Mouse (Mus musculus): Measurements from ENCODE around the gene Slc39a11. TPM values are rescaled to one million over a fixed set of nuclear protein-coding genes. Genes with fewer than 3 reads are reported as not detected.

The Slc39a11 gene
- total and polyA plus RNA-seq, 3 experiments, result 5.0 to 9.9 (median 5.3) TPM

GRCm38 (mm10) chr11:113618303-113618671 is 31.6 kb downstream of the Slc39a11 start:
- no peak for ATAC-seq (ENCODE audit: extremely low read depth, insufficient number of reproducible peaks, low FRiP score, poor library complexity, severe bottlenecking)
- Histone ChIP-seq H3K4me3 (ENCODE audit: low read depth, low read length) (no peak overlapping the region), H3K27me3 (ENCODE audit: insufficient read depth, low read length) (peaks cover 4% of the 10 kb centered on the region; the same call in 1 of the 2 replicates), H3K4me1 (ENCODE audit: insufficient read depth, low read depth, low read length) (no peaks in the 10 kb centered on the region), H3K36me3 (replicated peaks) (no peaks in the 10 kb centered on the region), H3K9me3 (replicated peaks) (peaks cover 57% of the 10 kb centered on the region)
- no peak for DNase-seq (ENCODE audit: low spot score)
- TF ChIP-seq GATA2 (IDR thresholded peaks at IDR 0.05; ENCODE audit: borderline replicate concordance, low read depth, low read length) (no peak), CTCF (IDR thresholded peaks at IDR 0.05; ENCODE audit: low read depth, low read length) (no peak), POLR2AphosphoS5 (IDR thresholded peaks at IDR 0.05; ENCODE audit: insufficient replicate concordance, low read depth, low read length) (no peak), TAL1 (conservative IDR thresholded peaks at IDR 0.05; ENCODE audit: low read depth, low read length) (no peak), GATA1 (IDR thresholded peaks at IDR 0.05; ENCODE audit: borderline replicate concordance, low read length) (no peak)

GRCm38 (mm10) chr11:113617132-113617911 is 32.6 kb downstream of the Slc39a11 start:
- ATAC-seq (ENCODE audit: extremely low read depth, insufficient number of reproducible peaks, low FRiP score, poor library complexity, severe bottlenecking), result no peak
- TF ChIP-seq TAL1 (conservative IDR thresholded peaks at IDR 0.05; ENCODE audit: low read depth, low read length) (no peak), GATA1 (IDR thresholded peaks at IDR 0.05; ENCODE audit: borderline replicate concordance, low read length) (no peak), POLR2AphosphoS5 (IDR thresholded peaks at IDR 0.05; ENCODE audit: insufficient replicate concordance, low read depth, low read length) (no peak), CTCF (IDR thresholded peaks at IDR 0.05; ENCODE audit: low read depth, low read length) (no peak), GATA2 (IDR thresholded peaks at IDR 0.05; ENCODE audit: borderline replicate concordance, low read depth, low read length) (no peak)
- DNase-seq (ENCODE audit: low spot score), result no peak
- H3K27me3 ChIP-seq (ENCODE audit: insufficient read depth, low read length), result peaks cover 4% of the 10 kb centered on the region; the same call in 1 of the 2 replicates
- H3K4me3 ChIP-seq (ENCODE audit: low read depth, low read length), result no peak overlapping the region
- no peaks in the 10 kb centered on the region for H3K4me1 ChIP-seq (ENCODE audit: insufficient read depth, low read depth, low read length)
- H3K9me3 ChIP-seq (replicated peaks), result peaks cover 59% of the 10 kb centered on the region
- H3K36me3 ChIP-seq (replicated peaks), result no peaks in the 10 kb centered on the region

- H3K4me3 ChIP-seq (ENCODE audit: low read depth, low read length), result no peak overlapping the region
- TF ChIP-seq GATA2 (IDR thresholded peaks at IDR 0.05; ENCODE audit: borderline replicate concordance, low read depth, low read length), result no peak
- TF ChIP-seq TAL1 (conservative IDR thresholded peaks at IDR 0.05; ENCODE audit: low read depth, low read length), result no peak
- TF ChIP-seq CTCF (IDR thresholded peaks at IDR 0.05; ENCODE audit: low read depth, low read length), result no peak
- TF ChIP-seq GATA1 (IDR thresholded peaks at IDR 0.05; ENCODE audit: borderline replicate concordance, low read length), result no peak
- H3K9me3 ChIP-seq (replicated peaks), result peaks cover 45% of the 10 kb centered on the region
- H3K27me3 ChIP-seq (ENCODE audit: insufficient read depth, low read length), result peaks cover 4% of the 10 kb centered on the region; the same call in 1 of the 2 replicates
- no peaks in the 10 kb centered on the region for H3K36me3 ChIP-seq (replicated peaks)
- ATAC-seq (ENCODE audit: extremely low read depth, insufficient number of reproducible peaks, low FRiP score, poor library complexity, severe bottlenecking), result no peak
- H3K4me1 ChIP-seq (ENCODE audit: insufficient read depth, low read depth, low read length), result no peaks in the 10 kb centered on the region
- no peak for DNase-seq (ENCODE audit: low spot score)
These were observed 35.4 kb downstream of the Slc39a11 start for GRCm38 (mm10) chr11:113614476-113614875.

- H3K9me3 ChIP-seq (replicated peaks), result peaks cover 44% of the 10 kb centered on the region
- H3K4me1 ChIP-seq (ENCODE audit: insufficient read depth, low read depth, low read length), result no peaks in the 10 kb centered on the region
- no peaks in the 10 kb centered on the region for H3K27me3 ChIP-seq (ENCODE audit: insufficient read depth, low read length)
- H3K4me3 ChIP-seq (ENCODE audit: low read depth, low read length), result no peak overlapping the region
- no peaks in the 10 kb centered on the region for H3K36me3 ChIP-seq (replicated peaks)
- DNase-seq (ENCODE audit: low spot score), result no peak
- TF ChIP-seq CTCF (IDR thresholded peaks at IDR 0.05; ENCODE audit: low read depth, low read length) (no peak), TAL1 (conservative IDR thresholded peaks at IDR 0.05; ENCODE audit: low read depth, low read length) (no peak), GATA2 (IDR thresholded peaks at IDR 0.05; ENCODE audit: borderline replicate concordance, low read depth, low read length) (no peak), GATA1 (IDR thresholded peaks at IDR 0.05; ENCODE audit: borderline replicate concordance, low read length) (no peak), POLR2AphosphoS5 (IDR thresholded peaks at IDR 0.05; ENCODE audit: insufficient replicate concordance, low read depth, low read length) (no peak)
- no peak for ATAC-seq (ENCODE audit: extremely low read depth, insufficient number of reproducible peaks, low FRiP score, poor library complexity, severe bottlenecking)
These were observed 37.9 kb downstream of the Slc39a11 start for GRCm38 (mm10) chr11:113611664-113612611.

GRCm38 (mm10) chr11:113611112-113611646 is 38.7 kb downstream of the Slc39a11 start:
- Histone ChIP-seq H3K9me3 (replicated peaks) (peaks cover 45% of the 10 kb centered on the region), H3K4me3 (ENCODE audit: low read depth, low read length) (no peak overlapping the region), H3K4me1 (ENCODE audit: insufficient read depth, low read depth, low read length) (no peaks in the 10 kb centered on the region), H3K36me3 (replicated peaks) (no peaks in the 10 kb centered on the region), H3K27me3 (ENCODE audit: insufficient read depth, low read length) (no peaks in the 10 kb centered on the region)
- DNase-seq (ENCODE audit: low spot score) (no peak), ATAC-seq (ENCODE audit: extremely low read depth, insufficient number of reproducible peaks, low FRiP score, poor library complexity, severe bottlenecking) (no peak)
- TF ChIP-seq POLR2AphosphoS5 (IDR thresholded peaks at IDR 0.05; ENCODE audit: insufficient replicate concordance, low read depth, low read length), result no peak

- Histone ChIP-seq H3K36me3 (replicated peaks) (no peaks in the 10 kb centered on the region), H3K4me1 (ENCODE audit: insufficient read depth, low read depth, low read length) (no peaks in the 10 kb centered on the region), H3K27me3 (ENCODE audit: insufficient read depth, low read length) (no peaks in the 10 kb centered on the region), H3K4me3 (ENCODE audit: low read depth, low read length) (no peak overlapping the region), H3K9me3 (replicated peaks) (peaks cover 44% of the 10 kb centered on the region)
- DNase-seq (ENCODE audit: low spot score), result no peak
- TF ChIP-seq TAL1 (conservative IDR thresholded peaks at IDR 0.05; ENCODE audit: low read depth, low read length), result no peak
- no peak for TF ChIP-seq GATA1 (IDR thresholded peaks at IDR 0.05; ENCODE audit: borderline replicate concordance, low read length)
- no peak for TF ChIP-seq GATA2 (IDR thresholded peaks at IDR 0.05; ENCODE audit: borderline replicate concordance, low read depth, low read length)
- TF ChIP-seq CTCF (IDR thresholded peaks at IDR 0.05; ENCODE audit: low read depth, low read length), result no peak
- TF ChIP-seq POLR2AphosphoS5 (IDR thresholded peaks at IDR 0.05; ENCODE audit: insufficient replicate concordance, low read depth, low read length), result no peak
- ATAC-seq (ENCODE audit: extremely low read depth, insufficient number of reproducible peaks, low FRiP score, poor library complexity, severe bottlenecking), result no peak
These were observed 39.6 kb downstream of the Slc39a11 start for GRCm38 (mm10) chr11:113610266-113610665.
